Mouse (Mus musculus) ovary, postnatal 36 days (tissue): ENCODE results near the gene Bmp8a.
"Not testable (repeated sequence)": the region's sequence is repeated elsewhere in the genome, so short reads cannot be mapped to it uniquely, and the experiment has no call there.

Source experiments
- DNase-seq: peaks from one replicate; pipeline ENCODE4 v3.0.0; 2022; ENCODE audit warnings: low spot score, mixed read lengths

Bmp8a gene

GRCm38 (mm10) chr4:123331326-123331725 is 11.7 kb downstream of the Bmp8a start:
- DNase-seq = no peak

DNA sequence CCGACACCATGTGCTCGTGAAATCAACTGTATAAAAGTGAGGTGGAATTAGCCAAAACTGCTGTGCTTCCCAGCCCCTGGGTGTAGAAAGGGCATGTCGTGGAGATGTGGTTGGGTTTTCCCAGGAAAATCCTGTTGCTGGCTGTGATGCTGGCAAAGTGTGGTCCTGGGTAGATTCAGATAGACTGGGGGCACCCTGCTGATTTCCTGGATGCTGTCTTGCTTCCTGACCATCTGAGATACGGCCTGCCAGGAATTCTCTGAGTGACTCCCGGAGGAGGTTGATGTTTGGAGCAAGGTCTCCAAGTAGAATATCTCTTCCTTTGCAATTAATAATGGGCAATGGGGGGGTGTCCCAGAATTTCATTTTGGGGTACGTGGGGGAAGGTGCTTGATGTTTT is 14.1 kb downstream of the Bmp8a start:
- DNase-seq = no peak

DNA sequence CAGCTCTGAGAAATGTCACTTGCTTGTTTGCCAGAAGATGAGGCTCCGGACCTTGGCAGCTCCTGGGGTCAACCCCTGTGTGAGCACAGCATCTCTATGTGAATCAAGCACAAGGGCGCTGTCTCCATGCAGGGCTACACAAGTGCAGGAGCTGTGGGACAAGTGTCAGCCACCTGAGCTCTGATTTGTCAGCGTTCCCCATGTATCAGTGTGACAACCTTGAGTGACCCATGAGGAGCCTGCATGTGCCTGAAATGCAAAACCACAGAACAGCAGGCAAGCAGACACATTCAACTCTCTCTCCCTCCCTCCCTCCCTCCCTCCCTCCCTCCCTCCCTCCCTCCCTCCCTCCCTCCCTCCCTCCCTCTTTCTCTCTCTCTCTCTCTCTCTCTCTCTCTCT is 15.4 kb downstream of the Bmp8a start:
- no peak for DNase-seq

DNA sequence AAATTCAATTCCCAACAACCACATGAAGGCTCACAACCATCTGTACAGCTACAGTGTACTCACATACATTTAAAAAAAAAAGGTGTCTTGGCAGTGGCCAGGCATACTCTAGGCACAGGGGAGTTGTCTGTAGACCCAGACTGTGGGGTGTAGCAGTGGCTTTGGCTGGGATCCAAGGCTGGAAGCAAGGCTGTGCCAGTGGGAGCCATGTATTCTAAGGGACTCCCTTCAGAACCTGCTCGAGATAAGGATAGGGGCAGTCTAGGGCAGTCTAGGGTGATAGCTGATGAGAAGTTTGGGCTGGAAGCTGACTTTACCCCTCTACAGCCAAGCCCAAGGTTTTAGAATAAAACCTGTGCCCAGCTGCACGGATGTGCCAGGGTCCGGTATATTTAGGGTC is 17.0 kb downstream of the Bmp8a start:
- DNase-seq = peak; percentile 44

GRCm38 (mm10) chr4:123323534-123323933 is 19.5 kb downstream of the Bmp8a start, which contains the start of gene Oxct2a:
Gene Oxct2a (minus strand): TSS chr4:123323634.
- DNase-seq = no peak

- DNase-seq = not testable (repeated sequence)
Observed at GRCm38 (mm10) chr4:123322910-123323309, 20.1 kb downstream of the Bmp8a start.

DNA sequence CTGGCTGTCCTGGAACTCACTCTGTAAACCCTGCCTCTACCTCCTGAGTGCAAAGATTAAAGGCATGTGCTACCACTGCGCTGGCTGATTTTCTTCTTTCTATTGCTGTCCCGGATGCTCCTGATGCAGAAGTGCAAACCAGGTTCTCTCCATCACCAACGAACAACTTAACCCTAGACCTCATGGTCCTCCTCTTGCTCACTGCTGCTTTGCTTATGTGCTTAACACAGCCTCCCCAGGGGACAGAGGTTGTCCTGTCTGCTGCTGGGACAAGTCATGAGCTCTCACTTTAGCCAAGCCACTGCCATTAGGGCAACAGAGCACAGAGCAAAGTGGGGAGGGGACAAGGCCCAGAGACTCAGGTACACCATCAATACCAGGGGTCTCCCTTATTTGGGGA is 28.6 kb downstream of the Bmp8a start:
- no peak for DNase-seq

DNA sequence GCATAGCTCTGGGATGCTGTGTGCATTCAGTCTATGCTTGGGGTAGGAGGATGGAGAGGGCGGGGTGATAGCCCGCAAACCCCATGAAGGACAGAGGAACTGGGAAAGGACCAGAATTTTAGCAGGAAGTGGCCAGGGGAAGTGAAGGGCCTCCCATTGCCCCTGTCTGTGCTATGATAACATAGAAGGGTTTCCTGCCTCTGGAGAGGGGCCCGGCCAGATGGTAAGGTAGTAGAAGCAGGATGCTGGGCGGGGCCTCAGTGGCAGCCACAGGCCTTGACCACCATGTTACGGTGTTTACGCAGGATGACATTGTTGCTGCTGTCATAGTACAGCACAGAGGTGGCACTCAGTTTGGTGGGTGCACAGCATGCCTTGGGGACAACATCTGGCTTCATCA is 30.0 kb downstream of the Bmp8a start:
- no peak for DNase-seq

DNA sequence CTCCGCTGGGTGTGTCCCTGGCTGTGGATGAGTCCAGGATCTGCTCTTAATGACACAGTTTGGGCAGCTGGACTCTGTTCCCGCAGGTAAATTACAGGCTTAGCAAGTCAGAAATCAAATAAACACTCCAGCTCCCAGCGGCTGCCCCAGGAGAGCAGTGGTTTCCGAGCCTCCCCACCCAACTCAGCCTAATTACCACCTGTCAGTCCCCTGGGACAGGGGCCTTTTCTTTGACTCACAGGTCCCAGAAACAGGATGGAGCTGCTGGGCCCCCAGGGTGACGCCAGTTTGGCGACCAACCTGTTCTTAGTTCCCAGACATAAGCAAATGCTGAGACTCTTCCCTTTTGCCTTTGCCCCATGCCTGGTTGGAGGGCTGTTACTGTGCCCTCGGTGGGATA is 31.2 kb downstream of the Bmp8a start:
- DNase-seq = no peak

GRCm38 (mm10) chr4:123308292-123308691 is 34.8 kb downstream of the Bmp8a start:
- DNase-seq = no peak

DNA sequence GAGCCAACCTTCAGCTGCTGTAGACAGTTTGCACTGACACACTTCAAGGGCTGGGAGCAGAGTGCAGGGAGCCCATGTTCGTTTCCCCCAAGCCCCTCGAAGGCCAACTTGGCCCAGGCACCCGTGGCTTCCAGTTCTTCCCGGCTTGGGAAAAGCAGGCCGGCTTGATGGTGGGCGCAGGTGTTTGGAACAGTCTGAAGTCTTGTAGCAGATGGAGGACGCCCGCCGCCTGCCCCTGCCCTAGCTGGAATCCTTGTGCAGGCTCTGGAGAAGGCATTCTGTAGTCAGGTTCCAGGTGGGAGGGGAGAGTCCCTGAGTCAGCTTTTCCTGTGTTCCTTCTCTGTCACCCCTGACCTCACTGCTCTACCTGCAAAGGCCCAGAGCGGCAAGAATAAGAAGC is 36.1 kb downstream of the Bmp8a start:
- no peak for DNase-seq

GRCm38 (mm10) chr4:123305789-123306188 is 37.3 kb downstream of the Bmp8a start:
- no peak for DNase-seq

DNA sequence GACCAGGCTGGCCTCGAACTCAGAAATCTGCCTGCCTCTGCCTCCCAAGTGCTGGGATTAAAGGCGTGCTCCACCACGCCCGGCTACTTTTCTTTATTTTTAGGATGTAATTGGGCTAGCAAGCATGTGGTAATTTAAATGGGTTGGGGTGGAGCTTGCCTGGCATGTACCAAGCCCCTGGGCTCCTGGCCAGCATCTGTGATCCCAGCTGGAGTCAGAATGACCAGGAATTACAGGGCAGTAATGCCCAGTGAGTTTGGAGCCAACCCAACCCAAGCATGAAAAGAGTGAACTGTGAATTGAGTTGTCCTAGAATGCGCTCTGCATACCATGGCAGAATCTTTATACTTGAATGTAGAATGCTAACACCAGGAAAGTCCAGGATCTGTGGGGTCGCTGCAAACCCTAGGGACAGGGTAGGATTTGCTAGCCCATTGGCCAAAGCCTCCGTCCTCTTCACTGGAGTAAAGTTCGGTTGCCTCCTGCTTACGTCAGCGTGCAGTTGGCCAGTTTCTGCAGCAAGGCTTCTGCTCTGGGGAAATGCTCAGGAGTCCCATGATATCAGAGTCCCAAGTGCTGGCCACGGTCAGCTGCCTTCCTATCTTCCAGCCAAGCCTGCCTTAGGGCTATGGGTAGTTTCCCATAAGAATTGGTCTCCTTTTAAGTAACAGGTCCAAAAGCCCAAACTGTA is 43.9 kb downstream of the Bmp8a start:
- DNase-seq = no peak

DNA sequence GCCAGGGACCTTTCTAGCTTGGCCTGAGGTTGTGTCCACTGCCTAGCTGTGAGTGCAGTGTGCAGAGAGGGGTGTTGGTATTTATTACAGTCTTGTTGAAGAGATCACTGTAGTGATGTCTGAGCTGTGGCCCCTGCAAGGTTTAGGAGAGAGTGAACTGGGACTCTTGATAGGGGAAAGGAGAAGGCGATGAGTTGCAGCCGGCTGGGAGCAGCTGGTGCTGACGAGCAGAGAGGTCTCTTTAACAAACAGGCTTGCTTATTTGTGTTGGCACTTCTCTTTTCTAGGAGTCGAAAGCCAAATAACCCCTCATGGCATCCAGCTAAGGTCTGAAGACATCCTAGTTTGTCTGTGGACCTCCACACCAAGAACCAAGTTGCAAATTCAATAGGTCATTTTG is 44.8 kb downstream of the Bmp8a start:
- DNase-seq = no peak

- no peak for DNase-seq
Observed at GRCm38 (mm10) chr4:123297195-123297960, 45.7 kb downstream of the Bmp8a start.

DNA sequence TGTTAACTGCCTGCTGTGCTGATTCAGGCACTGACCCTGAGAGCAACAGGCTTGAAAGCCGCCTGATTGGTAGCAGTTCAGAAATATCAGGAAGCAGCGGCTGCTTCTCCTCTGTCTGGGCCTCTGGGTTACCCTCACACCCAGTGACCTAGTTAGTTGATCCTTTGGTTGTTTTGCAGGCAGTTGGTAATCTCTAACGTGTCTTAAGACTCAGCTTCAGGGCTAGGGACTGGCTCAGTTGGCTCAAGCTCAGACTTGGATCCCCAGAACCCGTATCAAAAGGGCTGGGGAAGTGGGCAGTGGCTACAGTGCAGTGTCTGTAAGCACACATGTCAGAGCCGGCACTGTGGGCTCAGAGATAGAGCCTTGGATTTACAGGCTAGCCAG is 46.9 kb downstream of the Bmp8a start:
- DNase-seq = no peak

- DNase-seq = no peak
Observed at GRCm38 (mm10) chr4:123295516-123296147, 47.4 kb downstream of the Bmp8a start.

- not testable (repeated sequence) for DNase-seq
Observed at GRCm38 (mm10) chr4:123295026-123295425, 48.0 kb downstream of the Bmp8a start.

DNA sequence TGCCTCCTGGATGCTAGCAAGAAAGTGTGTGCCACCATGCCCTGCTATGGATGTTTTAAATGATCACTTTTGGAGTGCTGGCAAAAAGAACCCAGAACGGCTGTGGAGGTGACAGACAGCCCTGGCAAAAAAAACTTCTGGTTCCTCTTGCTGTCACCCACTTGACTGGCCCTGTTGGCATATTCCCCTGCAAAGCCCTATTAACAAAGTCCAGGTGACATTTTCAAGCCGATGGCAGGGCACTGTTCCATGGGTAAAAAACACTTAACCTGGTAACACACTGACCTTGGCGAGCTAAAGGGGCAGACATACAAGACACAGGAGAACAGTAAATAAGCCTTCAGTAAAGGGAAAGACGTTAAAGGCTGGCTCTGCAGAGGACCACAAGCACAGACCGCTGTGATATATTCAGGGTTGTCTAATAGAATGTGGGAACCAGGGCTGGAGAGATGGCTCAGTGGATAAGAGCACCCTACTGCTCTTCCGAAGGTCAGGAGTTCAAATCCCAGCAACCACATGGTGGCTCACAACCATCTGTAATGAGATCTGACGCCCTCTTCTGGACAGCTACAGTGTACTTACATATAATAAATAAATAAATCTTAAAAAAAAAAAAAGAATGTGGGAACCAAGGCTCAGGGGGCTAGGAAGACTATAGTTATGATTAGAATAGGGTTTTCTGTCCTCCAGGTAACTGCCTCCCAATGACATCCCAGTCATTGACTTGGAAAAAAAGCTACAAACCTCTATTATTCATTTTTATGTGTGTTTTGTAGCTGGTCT is 49.2 kb downstream of the Bmp8a start:
- DNase-seq = no peak

DNA sequence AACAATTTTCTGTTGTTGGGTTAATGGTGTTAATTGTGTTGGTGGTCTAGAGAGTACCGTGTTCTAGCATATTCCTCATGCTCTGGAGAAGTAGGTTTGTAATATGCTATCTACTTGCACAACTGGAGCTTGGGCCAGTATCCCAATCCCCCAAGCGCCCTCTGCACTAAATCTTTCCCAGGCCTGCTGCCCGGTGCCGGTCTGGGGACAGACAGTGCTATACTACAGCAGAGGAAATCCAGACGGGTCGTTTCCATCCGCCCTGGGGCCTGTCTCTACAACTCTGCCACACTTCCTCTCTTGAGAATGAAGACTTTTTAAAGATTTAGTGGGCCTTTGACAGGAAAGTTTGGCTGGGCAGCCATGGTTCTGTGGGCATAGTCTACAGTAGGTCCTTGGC is 50.1 kb downstream of the Bmp8a start:
- DNase-seq = no peak

DNA sequence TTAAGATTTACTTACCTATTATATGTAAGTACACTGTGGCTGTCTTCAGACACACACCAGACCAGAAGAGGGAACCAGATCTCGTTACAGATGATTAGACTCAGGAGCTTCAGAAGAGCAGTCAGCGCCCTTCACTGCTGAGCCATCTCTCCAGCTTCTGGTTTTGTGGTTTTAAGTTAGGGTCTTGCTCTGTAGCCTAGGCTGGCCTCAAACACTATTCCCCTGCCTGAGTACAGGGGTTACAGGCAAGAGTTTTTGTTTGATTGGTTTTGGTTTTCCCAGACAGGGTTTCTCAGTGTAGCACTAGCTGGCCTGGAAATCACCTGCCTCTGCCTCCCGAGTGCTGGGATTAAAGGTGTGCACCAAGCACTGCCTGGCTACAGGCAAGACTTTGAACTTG is 50.7 kb downstream of the Bmp8a start:
- DNase-seq = no peak

- no peak for DNase-seq
Observed at GRCm38 (mm10) chr4:123289038-123289437, 54.0 kb downstream of the Bmp8a start.
